Comparison of ENCODE assay signal across 25 mouse cellular contexts in the genomic region with DNA sequence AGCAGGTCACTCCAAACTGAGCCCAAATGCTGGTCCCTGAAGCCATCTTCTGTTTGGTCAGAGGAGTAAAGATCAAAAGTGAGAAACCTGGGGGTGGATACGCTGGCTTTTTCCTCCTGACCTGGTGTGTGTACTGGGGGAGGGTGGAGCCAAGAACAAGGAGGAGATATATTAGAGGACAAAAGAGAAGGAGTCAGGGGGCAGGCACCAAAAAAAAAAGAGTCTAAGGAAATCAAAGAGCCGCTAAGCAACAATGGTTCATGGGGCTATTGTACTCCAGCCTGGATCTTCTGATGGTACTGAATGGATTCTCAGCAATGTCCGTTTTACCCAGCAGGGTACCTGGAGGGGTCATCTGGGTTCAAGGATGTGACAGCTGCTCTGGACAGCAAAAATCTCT. TPM values are rescaled to one million over a fixed set of nuclear protein-coding genes. Genes with fewer than 3 reads are reported as not detected.
DNase-seq lines count a peak whose midpoint lies in the region; ATAC-seq lines count a peak whose summit lies in the region.
"Had no signal": no experiment of that assay in that cellular context is flagged by ENCODE, and none has a peak within 500 bp of the region (broad histone marks: within the 10 kb centered on the region; RNA-seq: fewer than 3 reads in every experiment).

No protein-coding gene starts in this region.

- ATAC-seq in hindbrain, embryonic 13.5 days (ENCODE audit: low FRiP score), result no peak
- ATAC-seq: activated CD4-positive, CD25-positive, alpha-beta regulatory T cell, adult 4 months; forebrain, embryonic 14.5 days; forebrain, embryonic 16.5 days; Patski had no signal

- 18% methylated on average over 3 of the region's 3 CpGs for WGBS in hindbrain, embryonic 10.5 days
- WGBS in hindbrain, embryonic 13.5 days, result 17% methylated on average over 3 of the region's 3 CpGs

- H3K9ac ChIP-seq in hindbrain, embryonic 13.5 days, result no peak overlapping the region
- H3K9ac ChIP-seq: embryonic facial prominence, embryonic 13.5 days; embryonic facial prominence, embryonic 15.5 days; forebrain, embryonic 12.5 days had no signal

- H3K27ac ChIP-seq in hindbrain, embryonic 10.5 days, result no peak overlapping the region
- no peak overlapping the region for H3K27ac ChIP-seq in hindbrain, embryonic 13.5 days
- H3K27ac ChIP-seq: embryonic facial prominence, embryonic 13.5 days; embryonic facial prominence, embryonic 15.5 days; forebrain, embryonic 10.5 days; forebrain, embryonic 12.5 days had no signal

- peaks cover 7% of the 10 kb centered on the region for H3K4me1 ChIP-seq in hindbrain, embryonic 10.5 days (replicated peaks)
- no peaks in the 10 kb centered on the region for H3K4me1 ChIP-seq in hindbrain, embryonic 13.5 days (replicated peaks)
- H3K4me1 ChIP-seq: embryonic facial prominence, embryonic 13.5 days; forebrain, embryonic 12.5 days had no signal

- H3K4me2 ChIP-seq in hindbrain, embryonic 13.5 days, result no peak overlapping the region
- H3K4me2 ChIP-seq: embryonic facial prominence, embryonic 13.5 days; embryonic facial prominence, embryonic 15.5 days; forebrain, embryonic 12.5 days had no signal

- H3K27me3 ChIP-seq in hindbrain, embryonic 10.5 days (ENCODE audit: insufficient read depth, poor library complexity, severe bottlenecking), result peaks cover 6% of the 10 kb centered on the region
- H3K27me3 ChIP-seq in hindbrain, embryonic 13.5 days, result no peaks in the 10 kb centered on the region
- H3K27me3 ChIP-seq: embryonic facial prominence, embryonic 13.5 days; embryonic facial prominence, embryonic 15.5 days; Patski had no signal

- no peaks in the 10 kb centered on the region for H3K9me3 ChIP-seq in hindbrain, embryonic 10.5 days
- no peaks in the 10 kb centered on the region; the same call in 1 of the 2 replicates for H3K9me3 ChIP-seq in hindbrain, embryonic 13.5 days
- H3K9me3 ChIP-seq: embryonic facial prominence, embryonic 13.5 days; embryonic facial prominence, embryonic 15.5 days; forebrain, embryonic 10.5 days; forebrain, embryonic 12.5 days; G1E had no signal

- no peaks in the 10 kb centered on the region for H3K36me3 ChIP-seq in hindbrain, embryonic 10.5 days
- H3K36me3 ChIP-seq in hindbrain, embryonic 13.5 days, result no peaks in the 10 kb centered on the region
- H3K36me3 ChIP-seq: embryonic facial prominence, embryonic 13.5 days; embryonic facial prominence, embryonic 15.5 days; forebrain, embryonic 10.5 days; forebrain, embryonic 12.5 days; G1E had no signal

- intact Hi-C loops in left cerebral cortex, postnatal 36 days (cut with DNase I), result no loop called here

- no peak overlapping the region for H3K4me3 ChIP-seq in hindbrain, embryonic 10.5 days
- no peak overlapping the region for H3K4me3 ChIP-seq in hindbrain, embryonic 13.5 days
- H3K4me3 ChIP-seq: embryonic facial prominence, embryonic 13.5 days; embryonic facial prominence, embryonic 15.5 days; erythroblast, embryonic 14.5 days; forebrain, embryonic 10.5 days; forebrain, embryonic 12.5 days had no signal

- DNase-seq in hindbrain, embryonic 10.5 days (ENCODE audit: low spot score), result peak; percentile 52
- DNase-seq in R1 (ENCODE audit: low read depth, low spot score), result peak; percentile 55
- DNase-seq in embryo, embryonic 10.5 days (ENCODE audit: low spot score), result peak; percentile 31
- no peak for DNase-seq in urinary bladder, postnatal 25 days (ENCODE audit: low spot score)
- DNase-seq in cerebellum, postnatal 10 days, result no peak
- DNase-seq in left cerebral cortex, postnatal 36 days (ENCODE audit: low spot score in 2 of 2), result no peak
- DNase-seq: adrenal gland, adult 8-10 months; adrenal gland, postnatal 14 days; adrenal gland, postnatal 36 days; cerebellum, adult 11-12 months; cerebellum, adult 2 months; cerebellum, adult 9-10 months; cerebellum, postnatal 14 days; cerebellum, postnatal 36 days had no signal

RNA-seq across cellular contexts. Expression of a gene that starts 23.6 kb away (rescaled TPM):
- 52.0 and 52.7 TPM in 2 replicates for polyA plus RNA-seq in hindbrain, embryonic 10.5 days (2016; fragmentation: Nextera tagmentation; extraction: Ambion mirVana)
- polyA plus RNA-seq in hindbrain, embryonic 13.5 days (2015; fragmentation: Nextera tagmentation; extraction: Ambion mirVana), result 35.7 and 37.1 TPM in 2 replicates
- 10 to 100 TPM; 32.5 to 41.2 TPM for total RNA-seq in left cerebral cortex, postnatal 36 days (2021)

Comparison
In these comparisons a context has a peak if more than half of its experiments do, and no peak if none do; other contexts are left out.
1. DNase-seq: peak in hindbrain, embryonic 10.5 days (single experiment), R1 (single experiment) and embryo, embryonic 10.5 days (single experiment); none in urinary bladder, postnatal 25 days (single experiment), cerebellum, postnatal 10 days (0 of 2) and left cerebral cortex, postnatal 36 days (0 of 2).